8 mouse cellular contexts compared by ENCODE assay signal in the genomic region with DNA sequence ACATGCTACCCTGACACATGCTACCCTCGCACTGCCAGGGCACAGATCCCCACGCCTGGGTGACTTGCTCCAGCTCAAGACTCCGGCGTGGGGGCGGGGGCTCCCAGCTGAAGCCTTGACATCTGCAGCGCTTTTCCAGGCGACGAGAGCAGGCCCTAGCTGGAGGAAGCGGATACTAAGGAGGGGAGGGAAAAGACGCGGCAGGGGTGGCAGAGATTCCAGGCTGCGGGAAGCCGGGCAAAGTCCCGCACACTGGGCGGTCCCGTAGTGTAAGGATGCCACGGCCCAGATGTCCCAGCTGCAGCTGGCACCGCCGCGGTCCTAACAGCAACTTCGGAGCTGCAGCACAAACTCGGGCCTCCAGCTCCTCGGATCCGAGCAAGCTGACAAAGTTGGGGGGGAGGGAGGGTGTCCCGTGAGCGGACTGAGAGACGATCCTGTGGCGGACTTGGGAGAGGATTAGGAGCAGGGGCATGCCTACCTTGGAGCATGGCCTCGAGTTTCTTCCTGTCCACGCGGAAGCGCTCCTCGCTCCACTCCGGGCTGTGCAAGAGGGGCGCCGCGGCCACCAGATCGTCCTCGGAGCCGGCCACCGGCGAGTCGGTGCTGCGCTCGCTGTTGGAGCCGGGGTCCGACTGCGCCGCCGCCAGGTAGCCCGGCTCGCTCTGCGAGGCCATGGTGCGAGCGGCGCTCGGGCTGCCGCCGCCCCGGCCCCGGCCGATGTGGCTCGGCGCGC. TPM values are rescaled to one million over a fixed set of nuclear protein-coding genes. Genes with fewer than 3 reads are reported as not detected.
DNase-seq lines count a peak whose midpoint lies in the region; ATAC-seq and TF ChIP-seq lines count a peak whose summit lies in the region.

No protein-coding gene starts in this region.

- H3K9me3 ChIP-seq in E14TG2a.4 (ENCODE audit: low read length) = no peaks in the 10 kb centered on the region
- no peaks in the 10 kb centered on the region for H3K9me3 ChIP-seq in forebrain, embryonic 14.5 days (replicated peaks; ENCODE audit: control insufficient read depth, low read length)
- H3K9me3 ChIP-seq in heart, postnatal 0 days (replicated peaks; ENCODE audit: control insufficient read depth, low read length) = no peaks in the 10 kb centered on the region
- H3K9me3 ChIP-seq in lung, embryonic 16.5 days (ENCODE audit: control insufficient read depth, low read length) = no peaks in the 10 kb centered on the region

- peaks cover 82% of the 10 kb centered on the region for H3K27me3 ChIP-seq in E14TG2a.4 (ENCODE audit: insufficient read depth, low read length)
- H3K27me3 ChIP-seq in forebrain, embryonic 14.5 days (replicated peaks; ENCODE audit: control insufficient read depth, insufficient read depth, low read length) = peaks cover 10% of the 10 kb centered on the region; the same call in 1 of the 2 replicates
- peaks cover 8% of the 10 kb centered on the region; the same call in 1 of the 2 replicates for H3K27me3 ChIP-seq in heart, postnatal 0 days (ENCODE audit: control insufficient read depth, insufficient read depth, low read length)
- peaks cover 6% of the 10 kb centered on the region for H3K27me3 ChIP-seq in lung, embryonic 16.5 days (ENCODE audit: control insufficient read depth, insufficient read depth, low read depth, low read length)

- no peak overlapping the region for H3K27ac ChIP-seq in forebrain, embryonic 14.5 days (ENCODE audit: low read depth, low read length)
- peak overlapping the region; percentile 71 for H3K27ac ChIP-seq in heart, postnatal 0 days (ENCODE audit: low read depth)
- peak overlapping the region; percentile 71 for H3K27ac ChIP-seq in lung, embryonic 16.5 days (ENCODE audit: low read length)

- under 1% methylated on average over 61 of the region's 65 CpGs for WGBS in forebrain, embryonic 14.5 days
- WGBS in heart, postnatal 0 days = under 1% methylated on average over 63 of the region's 65 CpGs
- under 1% methylated on average over 49 of the region's 65 CpGs for WGBS in lung, embryonic 16.5 days

- H3K36me3 ChIP-seq in E14TG2a.4 (ENCODE audit: insufficient read depth, low read length) = no peaks in the 10 kb centered on the region
- H3K36me3 ChIP-seq in forebrain, embryonic 14.5 days (ENCODE audit: control insufficient read depth, insufficient read depth, low read length) = no peaks in the 10 kb centered on the region
- no peaks in the 10 kb centered on the region for H3K36me3 ChIP-seq in heart, postnatal 0 days (replicated peaks; ENCODE audit: control insufficient read depth, insufficient read depth, low read length)
- no peaks in the 10 kb centered on the region for H3K36me3 ChIP-seq in lung, embryonic 16.5 days (ENCODE audit: control insufficient read depth, insufficient read depth, low read length)

- H3K9ac ChIP-seq in forebrain, embryonic 14.5 days (ENCODE audit: low read length) = peak overlapping the region; percentile 60
- peak overlapping the region; percentile 76 for H3K9ac ChIP-seq in heart, postnatal 0 days (replicated peaks; ENCODE audit: low read depth, low read length)
- peak overlapping the region; percentile 83 for H3K9ac ChIP-seq in lung, embryonic 16.5 days (ENCODE audit: low read length)

- peak; percentile 67 for DNase-seq in adrenal gland, adult 2 months
- DNase-seq in forebrain, embryonic 14.5 days (ENCODE audit: low spot score) = peak; percentile 43
- no peak for DNase-seq in heart, postnatal 0 days (ENCODE audit: low spot score)
- DNase-seq in kidney, postnatal 25 days = peak; percentile 89 to 92
- peak; percentile 43 for DNase-seq in right cerebral cortex, adult 18-20 months
- DNase-seq in thymus, postnatal 36 days = no peak

- peak overlapping the region; percentile 84 for H3K4me3 ChIP-seq in E14TG2a.4 (replicated peaks; ENCODE audit: low read length)
- peak overlapping the region; percentile 60 for H3K4me3 ChIP-seq in forebrain, embryonic 14.5 days (ENCODE audit: low read depth, low read length)
- H3K4me3 ChIP-seq in heart, postnatal 0 days (ENCODE audit: low read depth, low read length) = peak overlapping the region; percentile 83
- peak overlapping the region; percentile 78 for H3K4me3 ChIP-seq in lung, embryonic 16.5 days (ENCODE audit: low read length)

- H3K4me1 ChIP-seq in E14TG2a.4 (replicated peaks; ENCODE audit: low read depth, low read length) = peaks cover 15% of the 10 kb centered on the region
- no peaks in the 10 kb centered on the region for H3K4me1 ChIP-seq in forebrain, embryonic 14.5 days (ENCODE audit: control insufficient read depth, insufficient read depth, low read length)
- H3K4me1 ChIP-seq in heart, postnatal 0 days (ENCODE audit: control insufficient read depth, insufficient read depth) = 0 out of 2 replicates have a peak, but pooled peaks cover 4% of the 10 kb centered on the region
- peaks cover 7% of the 10 kb centered on the region; the same call in 1 of the 2 replicates for H3K4me1 ChIP-seq in lung, embryonic 16.5 days (replicated peaks; ENCODE audit: control insufficient read depth, insufficient read depth, low read length)

- no peak for TF ChIP-seq EP300 in heart, postnatal 0 days (IDR thresholded peaks at IDR 0.05; ENCODE audit: low read depth)

- TF ChIP-seq CTCF in E14TG2a.4 (conservative IDR thresholded peaks at IDR 0.05; ENCODE audit: low read length) = no peak
- TF ChIP-seq CTCF in heart, postnatal 0 days (IDR thresholded peaks at IDR 0.05; ENCODE audit: low read depth) = no peak

- H3K4me2 ChIP-seq in forebrain, embryonic 14.5 days (ENCODE audit: low read length) = peak overlapping the region; percentile 81
- peak overlapping the region; percentile 99 for H3K4me2 ChIP-seq in heart, postnatal 0 days (ENCODE audit: low read depth, low read length)
- H3K4me2 ChIP-seq in lung, embryonic 16.5 days (ENCODE audit: low read depth, low read length) = peak overlapping the region; percentile 90

- peak; percentile 79 for ATAC-seq in forebrain, embryonic 14.5 days
- peak; percentile 65 for ATAC-seq in heart, postnatal 0 days (ENCODE audit: insufficient read depth, low read depth)
- peak; percentile 82 for ATAC-seq in lung, embryonic 16.5 days (ENCODE audit: low read depth)

RNA-seq across cellular contexts. Expression of gene Bicc1, which starts 0.4 kb away (rescaled TPM):
- total RNA-seq in adrenal gland, adult 2 months (2021) = 10 to 100 TPM; 12.8 to 20.3 TPM
- polyA plus RNA-seq in adrenal gland, adult 2 months (2012; rRNA removed) = 5.3 and 5.5 TPM in 2 replicates
- 3.2 and 3.8 TPM in 2 replicates for polyA plus RNA-seq in forebrain, embryonic 14.5 days (2014; fragmentation: Nextera tagmentation; extraction: Ambion mirVana)
- total RNA-seq in heart, postnatal 0 days (2014; rRNA removed; ENCODE audit: low replicate concordance) = 12.3 and 13.3 TPM in 2 replicates
- polyA plus RNA-seq in heart, postnatal 0 days (2015; fragmentation: Nextera tagmentation; extraction: Ambion mirVana) = 11.3 and 12.3 TPM in 2 replicates
- polyA plus RNA-seq in lung, embryonic 16.5 days (2015; fragmentation: Nextera tagmentation; extraction: Ambion mirVana) = 18.7 and 19.1 TPM in 2 replicates

Comparison
In these comparisons a context has a peak if more than half of its experiments do, and no peak if none do; other contexts are left out.
1. DNase-seq: peak in adrenal gland, adult 2 months (single experiment), forebrain, embryonic 14.5 days (single experiment), kidney, postnatal 25 days (2 of 2) and right cerebral cortex, adult 18-20 months (single experiment); none in heart, postnatal 0 days (single experiment) and thymus, postnatal 36 days (0 of 2).
2. Peak in every context shown above with its lines, with median percentiles within 50 percentile points of each other: H3K4me3 ChIP-seq, ATAC-seq, H3K4me2 ChIP-seq and H3K9ac ChIP-seq.